Mouse (Mus musculus) gastrocnemius, adult 8-10 months (tissue): Measurements from ENCODE around the gene Prpf8. TPM values are rescaled to one million over a fixed set of nuclear protein-coding genes. Genes with fewer than 3 reads are reported as not detected.

Experiments used
- DNase-seq, 2 experiments: peaks; one replicate each; pipeline ENCODE4 v3.0.0; 2022; ENCODE audit warnings: low spot score in 2 of 2
- total RNA-seq, 4 experiments: library from RNA; stranded (reverse); gene quantifications; 2 replicates each; pipeline ENCODE4 v1.2.4; 2022

The Prpf8 gene
- total RNA-seq, 4 experiments from 2014 or later: 73.7 to 90.1 (median 78.3) TPM

DNA sequence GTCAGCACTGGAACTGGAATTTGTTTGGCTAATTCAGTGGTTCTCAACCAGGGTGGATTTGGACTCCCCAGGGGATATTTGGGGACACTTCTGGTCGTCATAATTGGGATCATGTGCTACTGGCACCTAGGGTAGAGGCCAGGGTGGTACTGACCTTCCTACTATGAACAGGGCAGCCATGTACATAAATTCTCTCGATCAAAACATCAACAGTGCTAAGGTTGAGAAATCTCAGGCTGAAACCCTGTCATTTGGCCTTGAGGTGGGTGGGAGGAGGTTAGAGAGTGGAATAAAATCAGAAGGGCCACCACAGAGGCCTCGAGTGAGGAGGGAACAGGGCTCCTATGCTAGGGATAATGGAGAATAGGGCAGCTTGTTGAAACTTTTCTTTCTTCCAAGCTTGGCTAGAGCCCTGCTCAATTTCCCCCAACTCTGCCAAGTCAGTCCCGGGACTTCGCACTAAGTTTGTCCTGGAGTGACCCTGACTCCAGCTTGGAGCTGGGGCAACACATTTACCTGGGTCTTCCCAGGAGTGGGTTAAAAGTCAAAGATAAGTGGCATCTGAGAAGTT lies 27.4 kb upstream of the Prpf8 start:
- DNase-seq: peak; percentile 49 to 57

DNA sequence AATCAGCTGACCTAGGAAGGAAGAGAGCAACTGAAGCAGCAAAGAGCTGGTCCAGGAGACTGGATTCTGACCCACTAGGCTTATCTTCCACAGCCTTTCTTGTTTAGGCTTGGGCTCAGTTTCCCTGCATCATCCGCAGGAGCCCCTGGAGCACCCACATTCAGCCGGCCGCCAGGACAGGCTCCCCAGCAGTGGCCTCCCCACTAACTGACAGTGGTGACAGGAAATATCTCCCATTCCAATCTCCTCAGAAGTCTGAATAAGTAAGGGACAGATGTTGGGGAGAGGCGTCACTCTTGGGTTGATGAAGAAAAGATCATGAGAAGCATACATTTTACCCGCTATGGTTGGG lies 26.9 kb upstream of the Prpf8 start:
- DNase-seq: no peak

DNA sequence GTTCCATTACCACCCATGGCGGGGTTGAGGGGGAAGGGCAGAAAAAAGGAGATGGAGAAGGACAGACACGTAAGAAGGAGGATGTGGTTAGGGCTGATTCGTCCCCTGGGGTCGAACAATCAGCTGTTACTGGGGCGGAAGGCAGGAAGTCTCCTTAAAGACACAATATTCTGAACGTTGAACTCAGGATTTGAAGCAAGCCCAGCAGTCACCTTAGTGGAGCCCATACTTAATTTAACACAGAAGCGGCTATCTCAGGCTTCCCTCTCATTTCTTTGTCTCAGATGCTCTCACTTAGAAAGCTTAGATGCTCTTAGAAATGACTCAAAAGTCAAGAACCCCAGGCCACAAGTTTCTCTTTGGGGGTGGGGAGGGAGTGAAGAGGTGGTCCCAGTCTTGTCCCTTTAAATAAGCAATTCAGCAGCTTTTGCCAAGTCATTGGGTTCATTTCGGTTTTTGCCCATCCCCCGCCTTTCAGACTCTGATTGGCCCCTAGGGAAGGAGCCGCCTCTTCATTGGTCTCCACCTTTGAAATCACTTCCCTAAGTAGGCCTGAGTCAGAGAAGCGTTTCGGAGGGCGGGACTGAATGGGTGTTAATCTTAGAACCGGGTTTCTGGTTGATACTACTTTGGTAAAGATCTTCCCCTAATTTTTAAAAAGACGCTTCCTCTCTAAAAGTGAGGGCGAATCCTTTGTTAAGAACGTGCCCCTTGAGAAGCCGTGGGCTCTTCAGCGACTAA lies 26.3 kb upstream of the Prpf8 start:
- peak; percentile 89 to 90 for DNase-seq

DNA sequence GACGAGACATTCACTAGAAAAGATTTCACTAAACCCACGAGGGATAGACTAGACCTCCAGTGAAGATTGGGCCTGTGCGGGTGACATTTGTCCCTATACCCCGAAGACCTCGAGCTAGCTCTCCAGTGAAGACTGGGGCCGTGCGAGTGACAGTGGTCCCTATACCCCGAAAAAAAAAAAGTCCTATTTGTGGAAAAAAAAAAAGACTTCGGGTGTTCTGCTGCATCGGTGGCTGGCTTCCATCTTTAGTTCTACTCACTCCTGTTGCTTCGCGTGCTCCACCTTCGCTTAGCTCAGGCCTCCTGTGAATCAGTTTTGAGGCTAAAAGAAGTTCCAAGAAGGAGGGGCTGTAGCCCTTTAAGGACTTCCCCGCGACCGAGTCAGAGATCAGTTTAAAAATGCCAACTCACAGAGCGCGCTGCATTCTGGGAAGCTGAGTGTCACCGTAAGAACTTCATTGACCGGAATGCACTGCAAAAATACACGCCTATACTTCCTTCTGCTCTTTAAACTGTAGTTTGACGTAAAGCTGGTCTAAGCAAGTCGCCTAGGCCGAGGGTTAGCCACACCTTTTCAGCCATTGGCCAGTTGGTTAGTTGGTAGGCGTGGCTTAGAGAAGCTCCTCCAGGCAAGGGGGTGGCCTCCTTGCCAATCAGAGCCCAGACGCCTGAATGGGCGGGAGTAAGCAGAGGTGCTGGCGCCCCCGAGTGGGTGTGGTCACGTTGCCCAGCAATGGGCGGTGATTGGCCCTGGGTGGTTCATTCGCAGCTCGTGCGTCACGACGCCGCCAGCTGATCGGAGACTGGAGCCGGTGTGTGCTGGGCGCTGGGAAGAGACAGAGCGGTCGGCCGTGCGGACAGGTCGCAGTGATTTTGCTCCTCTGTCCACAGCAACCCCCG lies 25.5 kb upstream of the Prpf8 start, which contains the start of gene Tlcd2:
TSS of gene Tlcd2 (plus strand) at position 872 of the 899 bp plus-strand sequence.
- DNase-seq: peak; percentile 99 to 100

DNA sequence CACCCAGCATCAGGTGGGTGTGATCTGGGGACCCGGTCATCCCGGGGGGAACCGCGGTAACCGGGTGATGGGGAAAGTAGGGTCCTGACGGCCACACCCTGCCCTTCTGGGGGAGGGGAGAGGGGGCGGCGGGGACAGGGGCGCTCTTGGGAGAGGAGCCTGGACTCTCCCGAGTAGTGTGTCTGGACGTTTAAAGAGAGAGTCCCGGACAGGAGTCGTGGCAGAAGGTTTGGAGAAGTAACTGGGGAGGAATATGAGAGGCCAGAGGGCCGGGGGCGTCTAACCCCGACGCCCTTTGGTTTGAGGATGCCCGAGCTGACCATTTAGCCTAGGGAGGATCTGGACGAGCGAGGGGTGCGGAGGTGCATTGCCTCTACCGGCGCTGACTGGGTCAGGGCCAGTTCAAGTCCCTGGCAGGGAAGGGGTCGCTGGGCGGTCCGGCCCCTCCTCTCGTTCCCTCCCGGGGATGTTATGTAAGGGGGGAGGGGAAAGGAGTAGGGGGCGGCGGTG lies 24.8 kb upstream of the Prpf8 start:
- no peak for DNase-seq

DNA sequence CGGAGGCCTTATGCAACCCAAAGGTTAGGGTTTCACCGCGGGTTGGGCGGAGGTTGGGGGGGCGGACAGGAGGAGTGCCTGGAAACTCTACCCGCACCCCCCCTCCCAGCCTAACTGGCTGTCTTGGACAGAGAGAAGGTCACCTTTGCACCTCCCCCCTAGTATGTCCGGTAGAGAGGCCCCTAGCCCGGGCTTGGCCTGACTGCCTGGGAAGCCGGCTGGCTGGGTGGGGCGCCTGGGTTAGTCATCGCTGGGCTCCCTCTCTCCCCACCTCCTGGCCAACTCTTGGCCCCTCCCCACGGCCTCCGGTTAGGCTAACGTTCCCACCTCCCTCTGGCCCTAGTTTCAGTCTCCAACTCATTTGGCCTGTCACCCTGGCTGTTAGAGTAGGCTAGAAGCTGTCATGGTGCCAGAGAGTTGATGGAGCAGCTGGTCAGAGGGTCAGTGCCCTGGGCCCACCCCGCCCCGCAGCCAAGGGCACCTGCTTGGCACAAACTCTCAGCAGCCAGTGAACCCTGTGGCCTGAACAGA lies 24.3 kb upstream of the Prpf8 start:
- DNase-seq: peak; percentile 92 to 95

DNA sequence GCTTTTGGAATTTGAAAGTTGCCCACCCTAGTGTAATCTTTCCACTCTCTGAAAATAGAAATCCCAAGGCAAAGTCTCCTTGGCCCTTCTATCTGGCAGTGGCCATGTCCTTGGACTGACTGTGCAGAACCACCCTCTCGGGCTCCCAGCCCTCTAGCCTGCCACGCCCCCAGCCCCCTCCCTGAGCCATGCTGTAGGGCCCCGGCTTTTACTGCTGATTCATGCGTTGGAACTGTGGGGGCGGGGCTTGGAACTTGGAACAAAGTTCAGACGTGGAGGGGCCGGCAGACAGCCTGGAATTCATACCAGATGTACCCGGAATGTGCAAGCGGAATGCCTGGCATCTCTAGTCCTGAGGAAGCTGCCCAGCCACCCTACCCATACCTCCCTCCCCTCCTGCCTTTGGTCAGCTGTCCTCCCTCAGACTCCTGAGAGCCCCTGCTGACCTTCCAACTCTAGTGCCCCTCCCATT lies 23.7 kb upstream of the Prpf8 start:
- DNase-seq: peak; percentile 87 to 94

DNA sequence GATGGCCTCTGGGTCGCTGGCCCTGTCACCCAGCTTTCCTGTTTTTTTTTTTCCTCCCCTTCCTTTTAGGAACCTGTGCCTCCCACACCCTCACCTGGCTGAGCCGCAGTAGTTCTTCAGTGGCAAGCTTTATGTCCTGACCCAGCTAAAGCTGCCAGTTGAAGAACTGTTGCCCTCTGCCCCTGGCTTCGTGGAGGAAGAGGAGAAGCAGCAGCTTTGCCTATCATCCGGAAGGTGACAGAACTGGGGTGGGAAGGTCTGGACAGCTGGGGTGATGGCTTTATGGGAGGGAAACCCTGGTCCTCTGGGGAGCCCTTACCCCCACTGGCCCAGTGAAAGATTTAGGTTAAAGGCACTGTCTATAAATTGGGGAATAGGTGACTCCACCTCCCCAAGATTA lies 23.0 kb upstream of the Prpf8 start:
- DNase-seq: no peak

DNA sequence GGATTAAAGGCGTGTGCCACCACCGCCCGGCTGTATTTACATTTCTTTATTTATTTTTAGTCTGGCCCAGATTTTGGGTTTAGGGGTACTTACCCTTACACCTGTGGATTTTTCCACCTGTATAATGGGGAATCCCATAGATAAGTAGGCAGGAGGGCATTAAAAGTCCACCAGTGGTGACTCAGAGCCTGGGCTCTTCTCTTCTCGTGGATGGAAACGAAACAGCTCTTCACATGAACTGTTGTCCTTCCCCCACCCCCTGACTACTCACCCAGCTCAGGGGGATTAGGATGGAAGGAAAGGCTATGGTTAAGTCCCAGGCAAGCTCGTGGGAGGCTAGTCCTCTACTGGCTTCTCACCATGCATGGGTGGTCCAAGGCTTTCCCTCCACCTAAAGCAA lies 22.2 kb upstream of the Prpf8 start:
- no peak for DNase-seq

DNA sequence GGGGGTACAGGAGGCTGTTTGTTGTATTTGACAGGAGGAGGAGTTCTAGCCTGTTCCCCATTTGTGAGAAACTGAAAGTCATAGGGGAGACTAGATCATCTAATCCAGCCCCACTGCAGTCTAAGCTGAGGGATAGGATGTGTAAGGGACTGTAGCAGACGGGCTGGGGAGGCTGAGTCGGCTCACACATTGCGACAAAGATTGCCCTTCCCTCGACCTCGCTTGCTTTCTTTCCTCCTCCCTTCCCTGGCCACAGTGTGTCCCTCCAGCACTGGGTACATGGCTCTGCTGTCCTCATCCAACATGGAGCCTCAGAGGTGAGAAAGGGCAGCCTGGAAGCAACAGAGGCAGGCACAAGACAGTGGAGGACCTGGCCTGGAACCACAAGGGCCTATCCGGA lies 21.6 kb upstream of the Prpf8 start:
- no peak for DNase-seq

DNA sequence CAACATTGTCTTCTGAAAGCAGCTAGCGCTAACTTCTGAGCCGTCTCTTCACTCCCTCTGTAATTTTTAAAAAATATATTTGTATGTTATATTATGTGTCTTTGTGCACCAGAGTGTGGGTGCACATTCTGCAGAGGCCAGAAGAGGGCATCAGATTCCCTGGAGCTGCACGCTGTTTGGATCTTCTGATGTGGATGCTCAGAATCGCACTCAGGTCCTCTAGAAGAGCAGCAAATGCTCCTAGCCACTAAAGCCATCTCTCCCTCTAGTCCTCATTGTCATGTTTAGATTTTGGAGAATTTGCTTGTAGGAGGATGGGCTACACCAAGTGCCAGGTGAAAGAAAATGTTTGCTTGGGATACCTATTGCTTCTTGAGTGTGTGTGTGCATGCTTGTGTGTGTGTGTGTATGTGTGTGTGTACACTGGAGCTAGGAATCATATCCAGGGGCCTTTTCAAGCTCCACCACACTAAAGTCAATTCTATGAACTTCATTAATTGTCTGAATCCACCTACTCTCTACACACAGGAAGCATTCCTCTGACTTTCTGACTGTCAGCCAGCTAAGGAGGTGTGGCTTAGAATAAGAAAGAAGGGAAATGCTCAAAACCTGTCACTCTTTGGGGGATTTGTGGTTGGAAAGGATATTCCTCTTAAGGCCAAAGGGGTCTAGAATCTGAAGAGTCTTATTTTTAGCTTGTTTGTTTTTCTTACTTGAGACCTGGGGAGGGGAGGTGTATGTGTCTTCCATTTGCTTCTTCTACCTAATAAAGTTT lies 19.7 kb upstream of the Prpf8 start:
- no peak for DNase-seq

DNA sequence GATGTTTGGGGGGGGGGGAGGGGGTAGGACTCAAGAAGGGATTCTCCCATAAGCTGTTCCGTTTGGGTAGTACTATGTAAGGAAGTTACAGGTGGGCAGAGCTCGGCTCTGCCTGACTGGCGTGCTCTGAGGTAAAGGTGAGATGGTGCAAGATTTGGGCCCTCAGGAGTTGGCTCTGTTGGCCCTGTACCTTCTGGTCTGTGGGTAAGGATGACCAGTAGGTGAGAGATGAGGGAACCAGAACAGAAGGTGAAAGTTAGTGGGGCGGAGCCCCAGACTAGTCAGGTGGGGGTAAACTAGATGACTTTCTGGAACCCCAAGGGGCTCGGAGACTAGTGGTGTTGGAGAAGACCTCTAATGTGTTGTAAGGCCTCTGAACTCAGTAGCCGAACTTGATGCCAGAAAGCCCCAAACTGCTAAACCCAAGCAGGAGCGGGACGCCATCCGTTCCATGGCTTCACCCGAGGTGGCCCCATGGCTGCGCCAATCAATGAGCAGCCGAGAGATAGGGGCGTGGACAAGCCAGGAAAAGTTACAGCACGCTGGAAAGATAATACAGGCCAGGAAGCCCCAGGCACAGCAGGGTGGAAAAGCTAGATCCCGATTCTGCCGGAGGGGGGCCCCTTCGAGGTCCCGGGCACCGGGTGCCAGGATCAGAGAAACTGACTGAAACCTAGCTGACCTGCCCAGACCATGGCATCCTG lies 19.0 kb upstream of the Prpf8 start:
- peak; percentile 51 to 67 for DNase-seq

DNA sequence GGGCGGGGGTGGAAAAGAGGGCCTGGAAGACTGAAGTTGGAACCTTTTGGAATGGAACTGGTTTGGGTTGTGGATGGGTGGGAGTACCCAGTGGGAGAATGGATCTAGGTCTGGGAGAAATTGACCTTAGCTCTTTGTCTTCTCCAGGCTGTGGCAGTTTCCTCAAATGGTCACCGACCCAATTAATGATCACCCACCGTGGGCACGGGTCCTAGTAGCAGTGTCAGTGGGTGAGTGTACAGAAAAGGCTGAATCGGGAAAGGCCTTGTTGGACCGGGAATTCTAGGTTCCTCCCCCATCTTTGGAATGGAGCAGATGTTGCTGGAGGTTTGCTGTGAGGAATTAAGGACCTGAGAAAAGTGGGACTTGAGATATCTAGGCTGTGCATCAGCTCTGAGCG lies 18.2 kb upstream of the Prpf8 start:
- no peak for DNase-seq

DNA sequence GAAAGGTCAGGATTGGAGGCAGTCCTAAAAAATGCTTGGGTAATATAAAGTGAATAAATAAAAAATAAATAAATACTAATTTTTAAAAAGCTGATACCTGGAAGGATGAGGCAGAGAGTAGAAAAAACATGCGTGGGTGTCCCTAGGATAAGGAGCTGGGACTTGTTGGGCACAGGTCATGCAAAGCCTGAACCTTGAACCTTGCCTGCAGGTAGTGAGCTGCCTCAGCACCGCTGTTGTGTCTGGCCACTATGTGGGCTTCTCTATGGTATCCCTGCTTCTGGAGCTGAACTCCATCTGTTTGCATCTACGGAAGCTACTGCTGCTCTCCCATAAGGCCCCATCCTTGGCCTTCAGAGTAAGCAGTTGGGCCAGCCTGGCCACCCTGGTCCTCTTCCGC lies 17.4 kb upstream of the Prpf8 start:
- DNase-seq: no peak

DNA sequence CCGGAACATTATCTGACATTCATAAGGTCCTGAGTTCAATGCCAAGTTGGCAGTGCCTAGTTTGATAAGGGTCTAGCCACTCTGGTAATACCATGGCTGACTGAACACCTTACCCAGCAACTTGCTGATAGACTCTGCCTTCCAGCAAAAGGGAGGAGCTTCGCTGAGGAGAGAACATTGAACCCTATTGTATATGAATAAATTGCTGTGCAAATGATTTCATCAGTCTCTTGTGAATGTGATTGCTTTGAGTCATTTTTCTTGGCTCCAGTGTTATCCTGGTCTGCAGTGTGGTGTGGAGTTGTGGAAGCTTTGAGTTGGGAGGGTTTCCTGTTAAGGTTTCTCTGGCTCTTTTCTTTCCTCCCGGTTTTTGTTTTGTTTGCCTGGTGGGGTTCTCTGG lies 15.9 kb upstream of the Prpf8 start:
- no peak for DNase-seq

DNA sequence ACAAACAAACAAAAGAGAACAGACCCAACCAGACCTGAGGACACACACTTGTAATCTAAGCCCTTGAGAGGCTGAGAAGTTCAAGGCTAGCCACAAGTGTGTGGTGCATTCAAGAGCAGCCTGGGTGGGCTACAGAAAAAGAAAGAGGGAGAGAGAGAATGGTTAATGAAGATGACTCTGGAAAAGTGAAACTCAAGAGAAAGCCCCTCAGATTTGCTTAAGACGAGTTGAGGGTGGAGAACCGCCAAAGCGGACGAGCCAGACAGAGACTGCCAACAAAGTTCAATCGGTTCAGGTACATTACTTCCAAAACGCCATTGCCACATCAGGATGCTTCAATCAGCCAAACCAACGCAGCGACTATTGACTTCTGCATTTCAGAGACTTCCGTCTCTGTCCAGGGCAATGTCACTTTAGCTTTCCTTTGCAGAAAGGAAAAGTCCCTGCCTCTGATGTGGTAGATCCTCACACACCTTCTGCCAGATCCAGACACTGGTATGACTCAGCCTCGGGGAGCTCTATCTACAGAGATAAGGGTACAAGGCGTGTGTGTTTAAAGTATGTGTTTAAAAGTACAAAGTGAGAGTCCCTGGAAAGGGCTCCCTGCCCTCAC lies 14.0 kb upstream of the Prpf8 start:
- DNase-seq: no peak

DNA sequence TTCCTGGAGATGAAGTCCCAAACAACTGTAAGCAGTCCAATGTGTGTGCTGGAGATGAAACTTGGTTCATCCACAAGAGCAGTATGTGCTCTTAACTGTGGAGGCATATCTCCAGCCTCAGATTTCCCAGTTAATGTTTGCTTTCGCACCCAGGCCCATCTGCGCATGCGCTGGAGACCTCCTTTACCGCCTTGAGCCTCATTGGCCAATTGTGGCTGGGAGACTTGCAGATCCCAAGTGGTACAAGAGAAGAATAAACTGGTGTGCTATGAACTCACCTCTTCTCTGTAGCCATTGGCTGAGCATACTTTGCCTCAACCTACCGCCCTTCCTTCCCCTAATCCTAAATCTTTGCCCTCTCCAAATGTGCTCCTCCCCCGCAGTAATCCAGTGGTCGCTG lies 13.2 kb upstream of the Prpf8 start:
- no peak for DNase-seq

DNA sequence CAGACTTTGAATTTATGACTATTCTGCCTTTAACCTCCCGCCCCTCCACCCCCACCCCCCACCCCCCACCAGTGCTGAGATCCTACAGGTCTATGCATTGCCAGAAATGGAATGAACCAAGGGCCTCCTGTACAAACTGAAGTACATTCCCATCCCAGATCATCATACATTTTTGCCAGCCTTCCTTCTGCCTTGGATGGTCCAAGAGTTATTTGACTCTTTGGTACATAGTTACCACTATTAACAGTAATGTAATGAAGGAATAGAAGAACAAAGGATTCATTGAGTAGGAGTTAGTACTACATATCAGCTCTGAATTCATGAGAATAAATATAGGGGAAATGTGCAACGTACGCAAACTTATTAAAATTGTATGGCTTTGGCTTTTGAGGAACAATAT lies 424 bp upstream of the Prpf8 start:
- DNase-seq: no peak

DNA sequence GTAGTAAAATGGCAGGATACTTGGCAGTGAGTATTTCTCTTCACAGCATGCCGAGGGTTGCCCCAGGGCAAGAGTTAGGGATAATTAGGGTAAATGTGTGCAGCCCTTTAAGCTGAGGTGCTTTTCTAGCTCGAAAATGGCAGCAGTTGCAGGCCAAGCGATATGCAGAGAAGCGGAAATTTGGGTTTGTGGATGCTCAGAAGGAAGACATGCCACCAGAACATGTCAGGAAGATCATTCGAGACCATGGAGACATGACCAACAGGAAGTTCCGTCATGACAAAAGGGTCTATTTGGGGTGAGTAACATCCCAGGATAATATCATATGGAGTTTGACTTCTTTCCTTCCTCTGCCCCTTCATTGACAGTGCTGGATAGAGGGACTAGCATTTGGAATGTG lies 880 bp downstream of the Prpf8 start:
- DNase-seq: no peak
